Mouse (Mus musculus) thymus, postnatal 4 days (tissue): ENCODE results near the gene Snx1.

Experiments
- DNase-seq: peaks from one replicate; pipeline ENCODE4 v3.0.0; 2021

The Snx1 gene

DNA sequence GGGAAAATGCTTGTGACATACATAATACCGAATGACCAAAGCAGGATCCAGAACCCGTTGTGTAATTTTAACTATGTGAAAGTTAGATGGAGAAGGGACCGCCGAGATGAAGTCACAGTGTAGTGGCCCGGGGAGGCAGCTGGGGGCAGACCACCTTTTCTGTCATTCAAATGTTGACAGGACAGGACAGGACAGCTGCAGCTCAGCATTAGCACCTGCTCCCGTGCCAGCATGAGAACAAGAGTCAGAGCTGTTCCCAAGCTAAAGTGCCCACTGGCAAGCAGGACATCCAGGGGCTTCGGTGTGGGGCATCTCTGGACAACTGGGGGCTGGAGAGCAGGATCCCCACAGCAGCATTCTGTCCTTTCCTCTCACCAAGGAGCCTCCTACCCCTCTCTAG, 39.3 kb downstream of the Snx1 start:
- no peak for DNase-seq

DNA sequence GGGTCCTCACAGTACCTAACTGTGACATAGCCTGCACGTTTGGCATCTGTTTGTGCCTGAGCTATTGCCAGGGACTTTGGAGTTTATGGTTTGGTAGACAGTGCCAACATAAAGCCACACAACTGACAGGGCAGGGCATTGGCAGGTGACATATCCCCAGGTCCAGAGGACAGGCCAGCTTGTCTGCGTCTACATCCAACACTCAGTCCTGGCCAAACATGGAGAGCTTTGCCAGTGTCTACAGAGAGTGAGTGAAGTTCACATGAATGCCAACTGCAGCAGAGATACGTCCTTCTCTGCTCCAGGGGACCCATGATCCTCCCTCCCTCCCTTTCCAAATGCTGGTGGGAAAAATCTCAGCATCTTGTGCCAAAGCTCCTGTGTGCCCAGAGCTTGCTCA, 42.2 kb downstream of the Snx1 start:
- no peak for DNase-seq

DNA sequence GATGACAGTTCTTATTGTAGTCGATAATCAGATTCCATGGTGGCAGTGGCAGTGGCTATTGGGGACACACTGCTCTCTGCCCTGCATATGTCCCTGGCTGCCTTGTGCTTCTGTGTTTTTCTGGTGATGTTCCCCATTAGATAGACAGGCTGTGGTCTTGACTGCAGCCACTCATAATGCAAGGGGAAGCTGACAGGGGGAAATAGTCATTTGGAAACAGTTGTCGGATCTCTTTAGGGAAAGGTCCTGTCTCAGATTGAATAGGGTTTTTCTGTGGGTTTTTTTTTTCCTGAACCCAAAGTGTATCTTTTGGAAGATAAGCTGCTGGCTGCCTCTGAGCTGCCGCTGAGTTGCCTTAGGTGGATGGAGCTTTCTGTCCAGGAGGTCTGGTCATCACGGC, 44.4 kb downstream of the Snx1 start:
- no peak for DNase-seq

DNA sequence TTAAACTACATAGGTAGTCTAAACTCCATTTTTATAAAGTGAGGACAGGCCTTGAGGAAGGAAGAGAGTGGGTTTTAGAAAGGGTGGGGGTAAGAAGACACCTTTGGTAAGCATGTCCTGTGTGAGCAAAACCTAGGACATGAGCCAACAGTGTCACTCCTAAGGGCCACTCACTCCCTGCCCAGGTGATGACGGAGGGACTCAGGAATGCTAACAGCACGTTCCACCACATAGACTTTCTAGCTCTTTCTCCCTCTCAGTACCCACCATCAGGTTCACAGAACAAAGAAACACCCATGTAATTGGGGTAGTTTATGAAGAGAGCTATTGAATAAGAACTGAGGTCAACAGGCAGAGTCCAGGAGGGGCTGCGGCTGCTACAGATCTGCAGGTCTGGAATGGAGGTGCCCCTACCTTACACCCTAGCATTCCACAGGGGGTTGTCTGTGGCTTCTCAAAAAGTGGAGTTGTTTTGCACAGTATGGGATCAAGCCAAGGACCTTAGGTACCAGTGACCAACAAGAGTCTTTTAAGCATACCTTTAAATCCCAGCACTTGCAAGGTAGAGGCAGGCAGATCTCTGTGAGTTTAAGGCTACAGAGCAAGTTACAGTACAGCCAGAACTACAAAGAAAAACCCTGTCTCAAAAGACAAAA, 45.5 kb downstream of the Snx1 start:
- no peak for DNase-seq

DNA sequence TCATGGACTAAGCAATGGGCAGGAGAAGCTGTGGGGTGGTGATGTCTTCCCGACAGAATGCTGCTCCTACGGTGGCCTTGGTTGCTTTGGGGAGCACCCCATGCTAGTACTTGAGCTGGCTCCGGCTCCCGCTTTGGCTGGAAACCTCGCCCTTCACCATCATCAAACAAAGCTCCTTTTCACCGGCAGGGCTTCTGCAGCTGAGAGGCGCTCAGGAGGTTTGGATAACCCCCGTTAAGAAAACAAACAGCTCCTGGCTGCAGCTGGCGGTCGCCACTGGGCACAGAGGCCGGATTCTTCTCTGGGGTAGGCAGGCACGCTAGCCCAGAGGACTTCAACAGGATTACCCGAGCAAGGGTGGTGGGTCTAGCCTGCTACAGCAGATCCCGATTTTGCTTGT, 47.9 kb downstream of the Snx1 start:
- DNase-seq, result no peak

DNA sequence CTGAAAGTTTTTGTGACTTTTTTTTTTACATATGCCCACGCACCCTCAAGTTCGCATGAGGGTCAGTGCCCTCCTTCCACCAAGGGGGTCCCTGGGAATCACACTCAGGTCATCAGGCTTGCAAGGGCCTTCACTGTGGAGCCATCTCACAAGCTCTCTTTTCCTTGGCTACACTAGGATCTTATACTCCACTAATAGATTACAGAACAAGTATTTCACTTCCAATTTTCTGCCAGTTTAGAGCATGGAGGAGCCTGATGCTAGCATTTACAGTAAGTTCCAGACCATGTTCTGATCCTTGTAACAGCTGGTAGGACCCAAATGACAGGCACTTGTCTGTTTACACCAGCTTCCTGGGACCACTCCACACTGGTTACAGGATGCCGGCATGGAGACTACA, 48.3 kb downstream of the Snx1 start:
- DNase-seq, result no peak

DNA sequence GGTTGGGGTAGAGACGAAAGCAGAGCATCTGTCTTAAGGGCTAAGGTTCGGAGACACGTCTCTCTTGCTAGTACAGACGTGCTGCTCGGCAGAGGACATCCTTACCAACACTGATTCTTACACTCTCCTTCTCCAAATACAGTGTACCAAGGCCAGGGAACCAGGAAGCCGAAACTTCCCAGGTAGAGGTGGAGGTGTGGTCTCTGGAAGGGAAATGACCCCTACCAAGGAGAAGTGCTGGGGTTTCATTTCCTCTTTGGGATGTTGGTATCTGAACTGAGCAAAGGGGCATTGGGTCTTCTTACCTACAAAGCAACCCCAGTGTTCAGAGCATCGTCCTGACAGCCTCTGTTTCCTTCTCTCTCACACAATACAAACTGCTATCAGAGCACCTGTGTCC, 53.6 kb downstream of the Snx1 start:
- DNase-seq, result no peak

DNA sequence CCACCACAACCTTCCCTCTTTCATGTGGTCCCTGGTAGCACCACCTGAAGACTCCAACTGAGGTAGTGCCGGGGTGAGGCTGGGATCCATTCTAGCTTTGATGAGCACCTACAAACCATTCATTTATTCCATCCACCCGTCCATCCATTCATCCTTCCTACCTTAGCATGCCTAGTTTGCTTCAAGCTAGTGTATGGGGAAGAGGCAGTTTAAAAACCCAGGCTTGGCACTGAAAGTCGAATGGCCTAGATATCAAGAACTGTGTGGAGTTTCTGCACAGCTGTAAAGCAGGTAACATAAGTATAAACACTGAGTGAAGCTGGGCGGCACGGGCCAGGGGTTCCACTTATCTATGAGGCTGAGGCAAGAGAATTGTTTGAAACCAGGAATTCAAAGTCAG, 56.2 kb downstream of the Snx1 start:
- no peak for DNase-seq

DNA sequence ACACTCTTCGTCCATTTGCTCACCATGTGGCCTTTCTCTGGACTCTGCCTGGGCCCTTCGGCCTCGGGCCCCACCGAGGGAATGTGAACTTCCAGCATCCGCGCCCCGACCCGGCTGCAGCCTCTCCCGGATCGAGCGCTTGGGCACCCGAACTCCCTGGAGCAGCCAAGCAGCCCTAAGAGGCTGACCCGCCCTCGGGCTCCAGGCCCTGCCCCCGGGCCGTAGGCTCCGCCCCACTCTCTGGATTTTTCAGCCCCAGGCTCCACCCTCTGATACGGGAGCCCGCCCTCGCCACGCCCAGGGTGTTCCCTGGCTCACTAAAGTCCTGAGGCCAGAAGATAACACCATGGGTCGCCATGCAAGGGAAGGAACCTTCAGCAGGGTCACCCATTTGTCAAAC, 56.8 kb downstream of the Snx1 start, which contains the start of gene Snx22:
Snx22 (minus strand) TSS at position 137 of the 400 bp plus-strand sequence.
- DNase-seq, result peak; percentile 75

DNA sequence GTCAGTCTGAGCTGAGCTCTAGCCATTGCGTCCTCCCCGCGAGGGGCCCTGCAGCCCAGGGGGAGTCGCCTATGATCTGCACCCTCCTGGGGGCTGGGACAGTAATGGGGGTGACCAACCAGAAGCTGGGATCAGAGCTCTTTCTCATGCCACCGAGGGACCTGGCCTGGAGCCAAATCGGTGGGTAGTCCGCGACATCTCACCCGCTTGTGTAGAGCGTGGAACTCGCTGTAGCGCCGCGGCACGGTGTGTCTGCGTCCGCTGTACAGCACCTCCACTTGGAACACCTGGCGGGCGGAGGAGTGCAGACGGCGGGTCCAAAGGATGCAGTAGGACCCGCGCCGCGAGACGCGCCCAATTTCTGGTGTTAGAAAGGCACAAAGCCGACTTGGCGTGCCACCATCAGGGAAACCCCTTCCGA, 57.4 kb downstream of the Snx1 start:
- peak; percentile 65 for DNase-seq

DNA sequence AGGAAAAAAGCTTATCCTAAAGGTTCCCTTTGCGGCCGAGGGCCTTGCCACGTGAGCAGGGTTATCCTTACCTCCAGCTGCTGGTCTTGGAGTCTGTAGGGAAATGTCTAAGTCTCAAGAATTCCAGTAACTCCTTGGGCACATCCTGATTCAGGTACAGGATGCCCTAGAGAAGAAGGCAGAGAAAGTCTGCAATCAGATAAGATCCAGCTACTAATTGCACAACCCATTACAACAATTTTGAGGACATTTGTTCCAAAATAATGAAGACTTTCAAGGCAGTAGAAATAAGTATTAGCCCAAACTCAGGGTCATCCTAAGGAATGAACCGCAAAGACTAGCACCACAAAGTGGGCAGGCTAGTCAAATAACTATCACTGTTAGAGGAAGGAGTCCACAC, 58.3 kb downstream of the Snx1 start:
- DNase-seq, result no peak

DNA sequence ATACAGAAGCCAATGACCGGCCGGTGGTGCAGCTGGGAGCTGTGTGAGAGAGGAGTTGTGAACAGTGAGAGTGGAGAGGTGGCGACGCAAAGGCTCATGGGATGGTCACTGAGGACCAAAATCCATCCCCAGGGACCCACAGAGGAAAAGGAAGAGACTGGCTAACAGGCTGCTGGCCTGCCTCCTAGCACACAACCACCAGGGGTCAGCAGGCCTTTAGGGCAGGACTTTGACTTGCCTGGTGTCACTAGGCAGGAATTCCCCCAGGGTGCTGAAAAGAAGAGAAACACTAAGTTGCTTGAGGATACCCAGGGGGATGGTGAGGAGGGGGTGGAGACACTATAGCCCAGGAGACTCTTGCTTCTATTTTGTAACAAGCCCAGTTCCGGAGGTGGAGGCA, 58.8 kb downstream of the Snx1 start:
- DNase-seq, result peak; percentile 38

DNA sequence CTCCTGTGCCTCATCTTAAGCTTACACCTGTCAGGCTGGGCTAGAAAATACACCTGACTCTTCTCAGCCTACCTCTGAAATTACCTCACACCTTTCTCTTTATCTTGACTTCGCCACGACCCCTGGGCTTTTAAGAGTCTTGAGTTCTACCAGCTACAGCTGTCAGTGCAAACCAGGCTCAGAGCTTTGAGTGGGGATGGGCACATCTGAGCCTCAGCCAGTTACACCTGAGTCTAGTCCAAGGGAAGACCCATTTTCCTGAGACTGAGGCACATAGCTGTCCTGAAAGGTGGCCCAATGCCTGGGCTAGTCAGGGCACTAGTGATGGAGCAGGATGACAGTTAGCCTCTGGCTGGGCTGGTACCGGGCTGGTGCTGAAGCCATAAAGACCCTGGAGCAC, 59.6 kb downstream of the Snx1 start:
- no peak for DNase-seq

DNA sequence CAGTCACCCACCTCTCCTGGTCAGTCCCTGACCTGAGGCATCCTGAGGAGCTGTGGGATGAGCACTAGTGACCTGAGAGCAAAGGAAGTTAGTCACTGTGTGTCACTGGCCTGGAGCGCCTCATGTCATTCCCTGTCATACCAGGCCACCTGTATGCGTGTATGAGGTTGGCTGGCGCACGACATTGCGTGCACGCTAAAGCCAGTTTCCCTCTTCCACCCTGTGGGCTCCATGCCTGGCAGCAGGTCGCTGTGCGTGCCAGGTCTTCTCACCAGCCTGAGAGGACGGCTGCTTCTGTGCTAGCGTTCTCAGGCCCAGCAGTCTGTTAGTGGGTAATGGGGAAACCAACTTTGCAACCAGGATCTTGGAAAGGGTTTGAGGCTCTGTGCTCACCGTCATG, 62.1 kb downstream of the Snx1 start:
- no peak for DNase-seq

DNA sequence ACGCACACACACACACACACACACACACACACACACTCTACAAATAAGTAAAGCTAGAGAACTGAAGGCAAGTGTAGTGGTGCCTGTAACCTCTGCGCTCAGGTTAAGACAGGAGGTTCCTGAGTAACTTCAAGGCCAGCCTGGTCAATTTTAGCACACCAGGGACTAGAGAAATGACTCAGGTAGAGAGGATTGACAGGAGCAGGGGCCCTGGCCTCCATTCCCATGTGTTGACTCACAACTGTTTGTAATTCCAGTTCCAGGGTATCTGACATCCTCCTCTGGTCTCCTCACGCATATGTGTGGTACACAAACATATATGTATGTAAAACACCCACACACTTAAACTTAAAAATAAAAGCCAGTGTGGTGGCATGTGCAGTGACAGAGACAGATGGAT, 62.9 kb downstream of the Snx1 start:
- no peak for DNase-seq

DNA sequence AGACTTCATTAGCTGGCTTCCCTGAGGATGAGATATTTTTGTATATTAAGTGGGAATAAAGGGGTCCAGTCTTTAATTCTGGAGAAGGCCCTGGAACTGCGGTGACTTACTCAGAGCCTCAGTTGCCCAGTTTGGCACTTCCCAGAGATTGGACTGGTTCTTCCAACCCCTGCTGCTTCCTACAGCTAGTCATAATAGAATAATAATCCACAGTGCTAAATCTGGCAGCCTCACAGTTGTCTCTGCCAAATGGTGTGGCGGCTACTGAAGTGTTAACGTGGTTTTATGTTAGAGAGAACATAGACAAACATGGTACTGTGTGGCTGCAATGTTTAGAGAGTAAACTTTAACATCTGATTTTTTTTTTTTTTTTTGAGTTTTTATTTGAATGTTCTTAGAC, 64.7 kb downstream of the Snx1 start:
- DNase-seq, result no peak

DNA sequence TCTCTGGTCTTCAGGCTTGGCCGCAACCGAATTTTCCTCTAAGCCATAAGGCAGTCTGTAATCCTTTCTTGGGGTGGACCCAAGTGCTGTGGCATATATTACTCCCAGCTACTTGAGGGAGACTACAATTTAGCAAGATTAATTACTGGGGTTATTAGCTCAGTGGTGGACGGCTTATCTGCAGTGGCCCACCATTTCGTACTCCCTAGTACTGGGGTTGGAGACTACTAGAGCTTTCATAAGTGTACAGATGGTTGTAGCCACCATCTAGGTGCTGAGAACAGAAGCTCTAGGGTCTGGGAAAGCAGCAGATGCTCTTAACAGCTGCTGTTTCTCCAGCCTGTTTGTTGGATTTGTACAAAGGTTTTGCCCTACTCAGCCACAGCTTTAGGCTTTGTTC, 65.4 kb downstream of the Snx1 start:
- DNase-seq, result no peak

DNA sequence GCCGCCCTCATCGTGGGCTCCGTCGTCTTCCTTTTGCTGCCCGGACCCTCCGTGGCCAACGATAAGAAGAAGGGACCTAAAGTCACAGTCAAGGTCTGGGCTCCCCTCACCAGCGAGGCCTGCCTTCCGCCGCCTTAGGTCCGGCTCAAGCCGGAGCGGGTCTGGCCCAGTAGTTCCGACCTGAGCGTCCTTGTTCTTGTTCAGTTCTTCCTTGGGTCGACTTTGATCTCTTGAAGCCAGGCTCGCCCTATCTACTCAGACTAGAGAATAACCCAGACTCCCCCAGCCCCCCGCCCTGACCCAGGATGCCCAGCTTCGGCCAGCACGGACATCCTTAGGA, 66.1 kb downstream of the Snx1 start:
- no peak for DNase-seq

DNA sequence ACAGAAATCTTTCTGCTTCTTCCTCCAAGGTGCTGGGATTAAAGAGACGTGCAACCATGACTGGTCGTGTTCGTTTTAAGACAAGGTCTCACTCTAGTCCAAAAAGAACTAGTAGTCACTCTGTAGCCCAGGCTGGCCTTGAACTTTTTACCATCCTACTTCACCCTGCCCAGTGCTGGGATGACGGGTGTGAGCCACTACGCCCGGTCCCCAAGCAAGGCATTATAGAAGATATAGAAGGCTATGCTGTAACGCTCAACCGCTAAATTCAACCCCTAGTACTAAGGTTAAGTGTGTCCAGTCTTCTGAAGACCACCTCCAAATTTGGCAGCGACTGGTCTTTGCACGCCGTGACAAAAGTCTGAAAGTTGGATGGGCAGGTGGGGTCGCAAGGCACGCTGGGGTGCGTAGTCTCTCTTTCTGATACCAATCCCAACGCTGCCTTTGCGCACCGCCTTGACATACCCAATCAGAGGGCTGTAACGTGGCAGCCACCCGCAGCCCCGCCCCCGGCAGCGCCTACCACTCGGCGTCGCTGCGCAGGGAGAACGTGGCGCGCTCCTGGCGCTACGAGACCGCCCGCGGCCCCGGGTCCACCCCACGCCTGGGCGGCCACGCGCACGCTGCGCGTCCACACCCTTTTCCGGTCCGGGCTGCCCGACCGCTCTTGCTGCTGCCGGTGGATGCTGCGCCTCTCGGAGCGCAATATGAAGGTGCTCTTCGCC, 66.6 kb downstream of the Snx1 start, which contains the start of gene Ppib:
Ppib (plus strand) TSS at position 640 of the 725 bp plus-strand sequence.
- peak; percentile 97 for DNase-seq

DNA sequence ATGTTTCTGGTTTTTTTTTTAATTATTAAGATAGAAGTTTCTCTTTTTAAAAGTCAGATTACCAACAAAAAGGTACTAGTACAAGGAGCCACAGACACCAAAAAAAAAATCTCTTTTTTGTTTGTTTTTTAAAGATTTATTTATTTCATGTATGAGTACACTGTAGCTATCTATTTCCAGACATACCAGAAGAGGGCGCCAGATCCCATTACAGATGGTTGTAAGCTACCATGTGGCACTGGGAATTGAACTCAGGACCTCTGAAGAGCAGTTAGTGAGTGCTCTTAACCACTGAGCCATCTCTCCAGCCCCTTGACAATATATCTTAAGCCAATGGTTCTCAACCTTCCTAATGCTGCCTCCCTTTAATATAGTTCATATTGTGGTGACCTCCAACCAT, 72.8 kb downstream of the Snx1 start:
- no peak for DNase-seq

DNA sequence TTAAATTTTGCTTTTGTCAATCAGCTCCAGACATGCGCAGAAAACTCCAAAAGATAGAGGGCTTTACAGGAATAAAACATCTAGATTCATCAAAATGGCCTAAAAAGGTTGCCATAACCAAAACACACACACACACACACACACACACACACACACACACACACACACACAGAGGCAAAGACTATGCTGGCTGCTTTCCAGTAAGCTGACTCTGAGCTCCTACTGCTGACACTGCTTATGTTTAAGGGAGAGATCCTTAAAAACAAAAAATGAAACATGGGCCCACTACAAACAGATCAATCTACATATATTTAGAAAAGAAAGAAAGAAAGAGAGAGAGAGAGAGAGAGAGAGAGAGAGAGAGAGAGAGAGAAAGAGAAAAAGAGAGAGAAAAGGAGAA, 73.7 kb downstream of the Snx1 start:
- DNase-seq, result no peak

DNA sequence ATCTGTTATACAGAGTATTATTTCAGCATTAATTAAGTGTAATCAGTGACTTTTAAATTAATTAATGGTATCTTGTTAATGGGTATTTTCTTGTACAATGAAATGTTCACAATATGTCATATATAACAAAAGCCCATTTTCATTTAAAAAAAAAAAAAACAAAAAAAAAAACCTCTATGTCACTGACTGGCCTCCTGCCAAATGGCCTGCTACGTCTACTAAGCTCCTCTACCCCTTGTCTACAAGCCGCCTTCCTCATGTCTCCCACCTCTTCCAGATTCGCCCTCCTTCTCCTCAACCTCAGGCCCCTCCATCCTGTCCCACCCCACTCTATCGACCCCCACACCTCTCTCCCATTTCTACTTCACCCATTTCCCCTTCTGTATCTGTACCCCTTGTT, 74.9 kb downstream of the Snx1 start:
- DNase-seq, result no peak

DNA sequence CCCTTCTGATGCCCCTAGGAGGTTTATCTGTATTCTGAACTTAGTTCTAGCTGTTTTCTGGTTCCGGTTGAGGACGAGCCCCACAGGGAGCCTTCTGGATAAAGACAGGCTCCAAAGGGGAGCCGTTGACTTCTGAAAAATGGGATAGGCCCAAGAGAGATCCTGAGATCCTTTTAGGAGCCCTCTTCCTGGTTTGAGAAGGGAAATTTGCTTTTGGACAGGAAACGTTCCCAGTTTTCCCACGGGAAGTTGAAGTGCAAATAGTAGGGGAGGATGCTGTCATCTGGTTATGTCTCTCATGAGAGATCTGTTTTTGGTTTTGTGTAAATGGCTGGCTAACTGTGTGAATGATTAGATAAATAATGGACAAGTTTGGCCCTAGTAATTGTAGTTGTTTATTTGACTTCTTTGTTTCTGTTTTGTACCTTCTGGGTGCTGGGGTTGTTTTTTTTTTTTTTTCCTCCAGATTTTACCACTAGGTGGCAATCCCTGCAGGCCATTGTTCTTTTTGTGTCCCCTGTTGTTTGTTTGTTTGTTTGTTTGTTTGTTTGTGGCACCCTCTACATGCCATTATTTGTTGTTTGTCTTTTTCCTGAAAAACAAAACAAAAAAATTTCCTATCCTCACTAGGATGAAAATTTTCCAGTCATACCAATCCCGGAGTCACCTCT, 76.3 kb downstream of the Snx1 start:
- no peak for DNase-seq

DNA sequence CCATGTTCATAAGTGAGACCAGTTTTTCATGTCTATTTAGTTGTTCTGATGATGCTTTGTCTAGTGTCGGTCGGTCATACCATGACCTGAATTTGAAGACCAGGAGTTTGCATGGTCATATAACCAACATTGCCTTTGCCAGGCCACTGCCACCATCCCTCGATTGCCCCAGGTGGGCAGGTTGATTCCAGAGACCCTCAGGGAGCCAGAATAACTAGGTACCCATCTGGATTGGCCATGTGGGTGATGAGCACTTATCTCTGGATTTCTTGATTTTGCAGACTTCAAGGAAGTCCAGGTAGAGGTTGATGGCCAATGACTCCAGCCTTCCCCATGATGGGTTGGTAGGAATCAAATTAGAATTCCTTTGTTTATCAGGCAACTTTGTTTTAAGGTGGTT, 83.1 kb downstream of the Snx1 start:
- no peak for DNase-seq
